Mouse (Mus musculus) embryonic fibroblast, embryonic 13.5 days (primary cell): ENCODE measurements around the gene Kcng4.

Experiments
- CTCF ChIP-seq: IDR thresholded peaks from 2 replicates; pipeline ENCODE4 v1.5.1; 2011; ENCODE audit warnings: mild to moderate bottlenecking, control low read depth, low read length, moderate library complexity, borderline replicate concordance; ENCODE audit not compliant: insufficient read depth
- POLR2A ChIP-seq: IDR thresholded peaks from 2 replicates; pipeline ENCODE4 v1.6.1; 2011; ENCODE audit warnings: low read depth, mild to moderate bottlenecking, control low read depth, low read length, moderate library complexity

- TF ChIP-seq CTCF (no peak), POLR2A (no peak)
These were observed 1.3 kb upstream of the Kcng4 start for GRCm38 (mm10) chr8:119636766-119637165.
